16 mouse cellular contexts compared by ENCODE assay signal in the genomic region with DNA sequence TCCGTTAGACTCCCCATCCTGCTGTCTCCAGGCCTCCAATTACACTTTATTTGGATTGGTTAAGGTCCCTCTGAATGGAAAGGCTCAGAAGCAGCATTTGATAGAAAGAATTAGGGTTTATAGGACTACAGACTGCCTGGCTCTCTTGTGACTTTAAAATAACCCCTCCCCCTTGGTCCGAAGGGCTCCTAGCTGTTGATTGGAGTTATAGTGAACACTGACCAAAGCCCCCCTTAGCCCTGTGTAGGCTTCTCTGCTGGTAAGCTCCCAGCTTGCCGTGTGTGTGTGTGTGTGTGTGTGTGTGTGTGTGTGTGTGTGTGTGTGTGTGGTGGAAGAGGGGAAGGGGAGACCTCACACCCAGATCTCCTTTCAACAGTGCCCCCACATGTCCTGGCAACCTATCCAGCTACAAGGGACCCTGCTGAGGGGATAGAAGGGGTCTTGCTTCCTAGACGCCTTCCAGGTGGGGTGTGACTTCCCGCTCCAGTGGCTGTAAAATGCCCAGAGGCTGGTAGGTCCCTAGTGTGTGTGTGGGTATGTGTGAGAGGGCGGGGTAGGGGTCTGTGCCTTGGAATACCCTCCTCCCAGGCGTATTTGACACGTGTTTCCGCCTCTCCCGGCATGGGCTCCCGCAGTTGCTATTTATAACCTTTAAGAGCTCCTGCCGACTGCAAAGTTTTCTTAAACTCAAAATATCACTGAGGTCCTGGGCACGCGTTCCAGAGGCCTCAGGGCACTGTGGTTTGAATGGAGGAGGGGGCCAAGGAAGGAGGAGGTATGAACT. TPM values are rescaled to one million over a fixed set of nuclear protein-coding genes. Genes with fewer than 3 reads are reported as not detected.
DNase-seq lines count a peak whose midpoint lies in the region; ATAC-seq and TF ChIP-seq lines count a peak whose summit lies in the region.
"Had no signal": no experiment of that assay in that cellular context is flagged by ENCODE, and none has a peak within 500 bp of the region (broad histone marks: within the 10 kb centered on the region; RNA-seq: fewer than 3 reads in every experiment).

No protein-coding gene starts in this region.

- peaks cover 26% of the 10 kb centered on the region for H3K4me1 ChIP-seq in lung, embryonic 15.5 days
- H3K4me1 ChIP-seq in kidney, embryonic 15.5 days, result peaks cover 75% of the 10 kb centered on the region
- no peaks in the 10 kb centered on the region for H3K4me1 ChIP-seq in liver, postnatal 0 days (ENCODE audit: insufficient read depth)

- TF ChIP-seq EP300 in liver, postnatal 0 days (IDR thresholded peaks at IDR 0.05; ENCODE audit: low read depth), result no peak

- TF ChIP-seq CTCF in liver, postnatal 0 days (IDR thresholded peaks at IDR 0.05; ENCODE audit: low read depth), result no peak

- H3K9me3 ChIP-seq in lung, embryonic 15.5 days, result no peaks in the 10 kb centered on the region
- no peaks in the 10 kb centered on the region for H3K9me3 ChIP-seq in kidney, embryonic 15.5 days (replicated peaks)
- no peaks in the 10 kb centered on the region for H3K9me3 ChIP-seq in liver, postnatal 0 days (ENCODE audit: low read length)
- H3K9me3 ChIP-seq: midbrain, embryonic 10.5 days; neural tube, embryonic 12.5 days; stomach, embryonic 15.5 days had no signal

- H3K36me3 ChIP-seq in lung, embryonic 15.5 days, result no peaks in the 10 kb centered on the region
- no peaks in the 10 kb centered on the region for H3K36me3 ChIP-seq in kidney, embryonic 15.5 days
- no peaks in the 10 kb centered on the region for H3K36me3 ChIP-seq in liver, postnatal 0 days (replicated peaks; ENCODE audit: insufficient read depth, low read length)
- H3K36me3 ChIP-seq: midbrain, embryonic 10.5 days; neural tube, embryonic 12.5 days; stomach, embryonic 15.5 days had no signal

- no peak overlapping the region for H3K4me3 ChIP-seq in lung, embryonic 15.5 days
- H3K4me3 ChIP-seq in kidney, embryonic 15.5 days (replicated peaks), result no peak overlapping the region
- H3K4me3 ChIP-seq in liver, postnatal 0 days (ENCODE audit: low read depth, low read length), result no peak overlapping the region
- H3K4me3 ChIP-seq: midbrain, embryonic 10.5 days; neural tube, embryonic 12.5 days; stomach, embryonic 15.5 days had no signal

- WGBS in lung, embryonic 15.5 days, result 18% methylated on average over 14 of the region's 14 CpGs
- WGBS in kidney, embryonic 15.5 days, result 12% methylated on average over 14 of the region's 14 CpGs
- 45% methylated on average over 14 of the region's 14 CpGs for WGBS in liver, postnatal 0 days (ENCODE audit: insufficient replicate concordance)

- H3K9ac ChIP-seq in lung, embryonic 15.5 days, result no peak overlapping the region
- H3K9ac ChIP-seq in kidney, embryonic 15.5 days, result no peak overlapping the region
- no peak overlapping the region for H3K9ac ChIP-seq in liver, postnatal 0 days (replicated peaks)
- H3K9ac ChIP-seq: liver, embryonic 14.5 days; neural tube, embryonic 12.5 days; stomach, embryonic 15.5 days had no signal

- peak; percentile 58; the same call in 1 of the 2 replicates for ATAC-seq in lung, embryonic 15.5 days (ENCODE audit: borderline replicate concordance, extremely low read depth, low FRiP score, low TSS enrichment)
- ATAC-seq in kidney, embryonic 15.5 days (replicated peaks; ENCODE audit: low FRiP score), result peak; percentile 22; the same call in 1 of the 2 replicates
- no peak for ATAC-seq in liver, postnatal 0 days
- no peak for ATAC-seq in CD4-positive, CD25-positive, alpha-beta regulatory T cell, adult 4 months

- DNase-seq in heart, adult 18-20 months, result peak; percentile 42 to 45
- no peak for DNase-seq in heart, postnatal 36 days
- no peak for DNase-seq in lung, postnatal 14 days
- DNase-seq in liver, postnatal 0 days, result no peak
- no peak for DNase-seq in left cerebral cortex, postnatal 10 days (ENCODE audit: extremely low spot score in 1 of 2, low spot score in 2 of 2)
- DNase-seq: cerebellum, adult 9-11 months; layer of hippocampus, adult 9-11 months; right cerebral cortex, adult 18-20 months had no signal

- H3K27me3 ChIP-seq in lung, embryonic 15.5 days, result peaks cover 6% of the 10 kb centered on the region; the same call in 1 of the 2 replicates
- H3K27me3 ChIP-seq in kidney, embryonic 15.5 days, result no peaks in the 10 kb centered on the region
- 0 out of 2 replicates have a peak, but pooled peaks cover 6% of the 10 kb centered on the region for H3K27me3 ChIP-seq in liver, postnatal 0 days (ENCODE audit: insufficient read depth, low read length)
- H3K27me3 ChIP-seq: stomach, embryonic 15.5 days had no signal

- H3K27ac ChIP-seq in lung, embryonic 15.5 days, result peak overlapping the region; percentile 44
- peak overlapping the region; percentile 78 for H3K27ac ChIP-seq in kidney, embryonic 15.5 days
- peak overlapping the region; percentile 22; the same call in 1 of the 2 replicates for H3K27ac ChIP-seq in liver, postnatal 0 days (ENCODE audit: low read depth)
- H3K27ac ChIP-seq: liver, embryonic 14.5 days; midbrain, embryonic 10.5 days; neural tube, embryonic 12.5 days; stomach, embryonic 15.5 days had no signal

- intact Hi-C loops in heart, postnatal 36 days (cut with DNase I), result no loop called here
- intact Hi-C loops in left cerebral cortex, postnatal 10 days (cut with DNase I), result no loop called here

- no peak overlapping the region for H3K4me2 ChIP-seq in lung, embryonic 15.5 days
- 0 out of 2 replicates have a peak overlapping the region, but pooled peaks have one; percentile 27 for H3K4me2 ChIP-seq in kidney, embryonic 15.5 days
- H3K4me2 ChIP-seq in liver, postnatal 0 days (ENCODE audit: low read depth, low read length), result no peak overlapping the region
- H3K4me2 ChIP-seq: neural tube, embryonic 12.5 days; stomach, embryonic 15.5 days had no signal

RNA-seq across cellular contexts. Expression of gene Pth1r, which starts 3.7 kb away (rescaled TPM):
- total RNA-seq in heart, adult 18-20 months (2021), result 1 to 10 TPM; 4.6 to 6.3 TPM
- 1 to 10 TPM; 6.5 to 6.6 TPM for total RNA-seq in heart, postnatal 36 days (2021)
- polyA plus RNA-seq in lung, embryonic 15.5 days (2015; fragmentation: Nextera tagmentation; extraction: Ambion mirVana), result 78.8 and 79.7 TPM in 2 replicates
- polyA plus RNA-seq in kidney, embryonic 15.5 days (2015; fragmentation: Nextera tagmentation; extraction: Ambion mirVana), result 67.1 and 70.1 TPM in 2 replicates
- polyA plus RNA-seq in liver, postnatal 0 days (2015; fragmentation: Nextera tagmentation; extraction: Ambion mirVana), result 5.2 and 5.3 TPM in 2 replicates
- total RNA-seq in left cerebral cortex, postnatal 10 days (2021), result 1 to 10 TPM; 9.1 to 9.3 TPM
- polyA plus RNA-seq in CD4-positive, CD25-positive, alpha-beta regulatory T cell, adult 4 months (2017; shearing (Covaris generic)), result not detected

RNA-seq across cellular contexts. Expression of gene Myl3, which starts 8.9 kb away (rescaled TPM):
- total RNA-seq in heart, adult 18-20 months (2021), result over 10,000 TPM; 10,039 to 12,689 TPM
- total RNA-seq in heart, postnatal 36 days (2021), result over 10,000 TPM; 10,942 to 11,353 TPM
- polyA plus RNA-seq in lung, embryonic 15.5 days (2015; fragmentation: Nextera tagmentation; extraction: Ambion mirVana), result 19.8 and 68.6 TPM in 2 replicates
- polyA plus RNA-seq in kidney, embryonic 15.5 days (2015; fragmentation: Nextera tagmentation; extraction: Ambion mirVana), result 1.8 and 3.9 TPM in 2 replicates
- 0.52 and 2.0 TPM in 2 replicates for polyA plus RNA-seq in liver, postnatal 0 days (2015; fragmentation: Nextera tagmentation; extraction: Ambion mirVana)
- total RNA-seq in left cerebral cortex, postnatal 10 days (2021), result under 1 TPM; 0.39 to 0.56 TPM
- not detected for polyA plus RNA-seq in CD4-positive, CD25-positive, alpha-beta regulatory T cell, adult 4 months (2017; shearing (Covaris generic))

RNA-seq across cellular contexts. Expression of gene Prss42, which starts 47.4 kb away (rescaled TPM):
- not detected for total RNA-seq in heart, adult 18-20 months (2021)
- total RNA-seq in heart, postnatal 36 days (2021), result not detected
- polyA plus RNA-seq in lung, embryonic 15.5 days (2015; fragmentation: Nextera tagmentation; extraction: Ambion mirVana), result not detected in 2 replicates
- not detected in 2 replicates for polyA plus RNA-seq in kidney, embryonic 15.5 days (2015; fragmentation: Nextera tagmentation; extraction: Ambion mirVana)
- not detected in 2 replicates for polyA plus RNA-seq in liver, postnatal 0 days (2015; fragmentation: Nextera tagmentation; extraction: Ambion mirVana)
- not detected for total RNA-seq in left cerebral cortex, postnatal 10 days (2021)
- not detected for polyA plus RNA-seq in CD4-positive, CD25-positive, alpha-beta regulatory T cell, adult 4 months (2017; shearing (Covaris generic))
- polyA plus RNA-seq: hindbrain, embryonic 11.5 days; midbrain, embryonic 10.5 days; neural tube, embryonic 12.5 days; stomach, embryonic 15.5 days had no signal

Comparison
In these comparisons a context has a peak if more than half of its experiments do, and no peak if none do; other contexts are left out.
1. DNase-seq: peak in heart, adult 18-20 months (2 of 2); none in heart, postnatal 36 days (0 of 2), lung, postnatal 14 days (single experiment), liver, postnatal 0 days (single experiment) and left cerebral cortex, postnatal 10 days (0 of 2).
2. ATAC-seq: peak in lung, embryonic 15.5 days (single experiment) and kidney, embryonic 15.5 days (single experiment); none in liver, postnatal 0 days (single experiment) and CD4-positive, CD25-positive, alpha-beta regulatory T cell, adult 4 months (single experiment).
3. H3K27ac ChIP-seq: peak in every context shown above with its lines; median percentile 78 in kidney, embryonic 15.5 days; 44 in lung, embryonic 15.5 days; 22 in liver, postnatal 0 days.
4. RNA of gene Pth1r, which starts 3.7 kb away (polyA plus RNA-seq): 78.8 to 79.7 TPM in lung, embryonic 15.5 days and 67.1 to 70.1 TPM in kidney, embryonic 15.5 days; 5.2 to 5.3 TPM in liver, postnatal 0 days and not detected in CD4-positive, CD25-positive, alpha-beta regulatory T cell, adult 4 months; every median in the first group is over 10 times any median in the second.